Mouse (Mus musculus) lung, embryonic 15.5 days (tissue): Measurements from ENCODE around the gene Nsrp1. TPM values are rescaled to one million over a fixed set of nuclear protein-coding genes. Genes with fewer than 3 reads are reported as not detected.
"Not testable (repeated sequence)": the region's sequence is repeated elsewhere in the genome, so short reads cannot be mapped to it uniquely, and the experiment has no call there.

Experiments
- ATAC-seq: fragments of 200-750 bp; cut with Nextera tagmentation; 2 replicates; pipeline ENCODE4 v1.8.0; 2017; ENCODE audit warnings: moderate number of reproducible peaks, borderline replicate concordance; ENCODE audit not compliant: low FRiP score, low TSS enrichment; ENCODE audit errors: extremely low read depth
- H3K27ac ChIP-seq: fragments of 300-500 bp; sonication (generic); 2 replicates; pipeline ENCODE4 v1.5.1; 2015; ENCODE audit warnings: moderate library complexity, mild to moderate bottlenecking, inconsistent platforms
- H3K27me3 ChIP-seq: fragments of 300-500 bp; sonication (generic); 2 replicates; pipeline ENCODE4 v1.6.1; 2015; ENCODE audit warnings: inconsistent platforms
- H3K36me3 ChIP-seq: fragments of 300-500 bp; sonication (generic); 2 replicates; pipeline ENCODE4 v1.6.1; 2015; ENCODE audit warnings: inconsistent platforms
- H3K4me1 ChIP-seq: fragments of 300-500 bp; sonication (generic); 2 replicates; pipeline ENCODE4 v1.6.1; 2015; ENCODE audit warnings: inconsistent platforms
- H3K4me2 ChIP-seq: fragments of 300-500 bp; sonication (generic); 2 replicates; pipeline ENCODE4 v1.6.1; 2015; ENCODE audit warnings: inconsistent platforms, mild to moderate bottlenecking, moderate library complexity
- H3K4me3 ChIP-seq: fragments of 300-500 bp; sonication (generic); 2 replicates; pipeline ENCODE4 v1.5.1; 2015; ENCODE audit warnings: mild to moderate bottlenecking, inconsistent platforms
- H3K9ac ChIP-seq: fragments of 300-500 bp; sonication (generic); 2 replicates; pipeline ENCODE4 v1.6.1; 2015; ENCODE audit warnings: inconsistent platforms
- H3K9me3 ChIP-seq: fragments of 300-500 bp; sonication (generic); 2 replicates; pipeline ENCODE4 v1.6.1; 2016; ENCODE audit warnings: inconsistent platforms
- WGBS: fragments of 180-500 bp; shearing (Covaris S2); methylation state at CpG from one replicate; pipeline ENCODE4 v1.1.7; 2015; 5-methylcytosine and 5-hydroxymethylcytosine counted together
- polyA plus RNA-seq: library from polyadenylated mRNA; unstranded; fragments of >200 nt; fragmentation: Nextera tagmentation; extraction: Ambion mirVana; gene quantifications from 2 replicates; pipeline ENCODE4 v1.2.1, GENCODE M21; 2015

Nsrp1 gene
- polyA plus RNA-seq, 1 experiment from 2014 or later: 53.6 TPM

GRCm38 (mm10) chr11:77093208-77093607 lies 15.0 kb upstream of the Nsrp1 start:
- no peak overlapping the region for H3K9ac ChIP-seq
- H3K27ac ChIP-seq: no peak overlapping the region
- H3K4me1 ChIP-seq: peaks cover 17% of the 10 kb centered on the region
- no peaks in the 10 kb centered on the region for H3K9me3 ChIP-seq
- peak overlapping the region; percentile 36 for H3K4me3 ChIP-seq
- peak overlapping the region; percentile 56 for H3K4me2 ChIP-seq
- no peak for ATAC-seq
- WGBS: 2% methylated on average over 11 of the region's 11 CpGs
- no peaks in the 10 kb centered on the region for H3K36me3 ChIP-seq
- H3K27me3 ChIP-seq: no peaks in the 10 kb centered on the region

- no peaks in the 10 kb centered on the region for H3K27me3 ChIP-seq
- no peaks in the 10 kb centered on the region for H3K36me3 ChIP-seq
- H3K4me1 ChIP-seq: 0 out of 2 replicates have a peak, but pooled peaks cover 5% of the 10 kb centered on the region
- H3K4me3 ChIP-seq: no peak overlapping the region
- no peaks in the 10 kb centered on the region for H3K9me3 ChIP-seq
- no peak overlapping the region for H3K9ac ChIP-seq
- H3K27ac ChIP-seq: no peak overlapping the region
- WGBS: 27% methylated on average over 2 of the region's 2 CpGs
- no peak for ATAC-seq
- H3K4me2 ChIP-seq: no peak overlapping the region
Observed at GRCm38 (mm10) chr11:77089162-77089561, 10.9 kb upstream of the Nsrp1 start.

GRCm38 (mm10) chr11:77087004-77087403 lies 8.8 kb upstream of the Nsrp1 start:
- no peaks in the 10 kb centered on the region for H3K36me3 ChIP-seq
- H3K9ac ChIP-seq: no peak overlapping the region
- H3K4me1 ChIP-seq: no peaks in the 10 kb centered on the region
- H3K27me3 ChIP-seq: peaks cover 4% of the 10 kb centered on the region; the same call in 1 of the 2 replicates
- no peak for ATAC-seq
- H3K4me2 ChIP-seq: no peak overlapping the region
- 76% methylated on average over 2 of the region's 2 CpGs for WGBS
- no peak overlapping the region for H3K27ac ChIP-seq
- H3K9me3 ChIP-seq: no peaks in the 10 kb centered on the region
- H3K4me3 ChIP-seq: no peak overlapping the region

GRCm38 (mm10) chr11:77084001-77084682 lies 5.9 kb upstream of the Nsrp1 start:
- ATAC-seq: no peak

GRCm38 (mm10) chr11:77079361-77079760 lies 1.1 kb upstream of the Nsrp1 start:
- Histone ChIP-seq H3K36me3 (peaks cover 17% of the 10 kb centered on the region), H3K4me3 (no peak overlapping the region), H3K27ac (no peak overlapping the region), H3K27me3 (peaks cover 9% of the 10 kb centered on the region; the same call in 1 of the 2 replicates), H3K9me3 (no peaks in the 10 kb centered on the region), H3K9ac (no peak overlapping the region), H3K4me2 (no peak overlapping the region), H3K4me1 (peaks cover 6% of the 10 kb centered on the region; the same call in 1 of the 2 replicates)
- no peak for ATAC-seq
- 97% methylated on average over 1 of the region's 1 CpGs for WGBS

More at GRCm38 (mm10) chr11:77084001-77084682, 5.9 kb upstream of the Nsrp1 start:
- peaks cover 9% of the 10 kb centered on the region; the same call in 1 of the 2 replicates for H3K27me3 ChIP-seq
- H3K9ac ChIP-seq: no peak overlapping the region
- H3K4me2 ChIP-seq: no peak overlapping the region
- H3K4me3 ChIP-seq: no peak overlapping the region
- 56% methylated on average over 5 of the region's 5 CpGs for WGBS
- no peaks in the 10 kb centered on the region for H3K4me1 ChIP-seq
- no peaks in the 10 kb centered on the region for H3K9me3 ChIP-seq
- H3K27ac ChIP-seq: no peak overlapping the region
- no peaks in the 10 kb centered on the region for H3K36me3 ChIP-seq

GRCm38 (mm10) chr11:77077792-77078191 lies 443 bp downstream of the Nsrp1 start:
- Histone ChIP-seq H3K9me3 (no peaks in the 10 kb centered on the region), H3K4me2 (peak overlapping the region; percentile 88), H3K36me3 (peaks cover 25% of the 10 kb centered on the region), H3K9ac (peak overlapping the region; percentile 63), H3K4me3 (peak overlapping the region; percentile 77), H3K27ac (peak overlapping the region; percentile 74), H3K4me1 (peaks cover 6% of the 10 kb centered on the region; the same call in 1 of the 2 replicates), H3K27me3 (peaks cover 9% of the 10 kb centered on the region; the same call in 1 of the 2 replicates)
- 1% methylated on average over 16 of the region's 16 CpGs for WGBS
- peak; percentile 19; the same call in 1 of the 2 replicates for ATAC-seq

GRCm38 (mm10) chr11:77077331-77077730 lies 904 bp downstream of the Nsrp1 start:
- H3K27me3 ChIP-seq, H3K9me3 ChIP-seq, ATAC-seq, H3K4me1 ChIP-seq: not testable (repeated sequence)
- Histone ChIP-seq H3K4me3 (peak overlapping the region; percentile 77), H3K36me3 (peaks cover 27% of the 10 kb centered on the region), H3K9ac (peak overlapping the region; percentile 63), H3K4me2 (peak overlapping the region; percentile 88), H3K27ac (peak overlapping the region; percentile 74; the same call in 1 of the 2 replicates)
- 34% methylated on average over 4 of the region's 4 CpGs for WGBS

GRCm38 (mm10) chr11:77070721-77071120 lies 7.5 kb downstream of the Nsrp1 start:
- no peaks in the 10 kb centered on the region for H3K27me3 ChIP-seq
- no peaks in the 10 kb centered on the region for H3K9me3 ChIP-seq
- H3K27ac ChIP-seq: no peak overlapping the region
- WGBS: 58% methylated on average over 4 of the region's 4 CpGs
- ATAC-seq: no peak
- H3K36me3 ChIP-seq: peaks cover 29% of the 10 kb centered on the region
- H3K4me3 ChIP-seq: no peak overlapping the region
- H3K9ac ChIP-seq: no peak overlapping the region
- H3K4me1 ChIP-seq: peaks cover 14% of the 10 kb centered on the region
- no peak overlapping the region for H3K4me2 ChIP-seq

- Histone ChIP-seq H3K27ac (no peak overlapping the region), H3K36me3 (peaks cover 13% of the 10 kb centered on the region), H3K9ac (no peak overlapping the region), H3K27me3 (no peaks in the 10 kb centered on the region), H3K4me2 (no peak overlapping the region), H3K4me1 (peaks cover 14% of the 10 kb centered on the region), H3K4me3 (no peak overlapping the region), H3K9me3 (no peaks in the 10 kb centered on the region)
- ATAC-seq: no peak
- 74% methylated on average over 4 of the region's 4 CpGs for WGBS
Observed at GRCm38 (mm10) chr11:77068825-77069224, 9.4 kb downstream of the Nsrp1 start.

- WGBS: 79% methylated on average over 2 of the region's 2 CpGs
- H3K4me2 ChIP-seq: no peak overlapping the region
- no peak overlapping the region for H3K27ac ChIP-seq
- no peak overlapping the region for H3K4me3 ChIP-seq
- no peaks in the 10 kb centered on the region for H3K9me3 ChIP-seq
- no peak overlapping the region for H3K9ac ChIP-seq
- no peak for ATAC-seq
- peaks cover 4% of the 10 kb centered on the region; the same call in 1 of the 2 replicates for H3K4me1 ChIP-seq
- H3K27me3 ChIP-seq: no peaks in the 10 kb centered on the region
- no peaks in the 10 kb centered on the region for H3K36me3 ChIP-seq
Observed at GRCm38 (mm10) chr11:77063406-77063805, 14.8 kb downstream of the Nsrp1 start.

GRCm38 (mm10) chr11:77061951-77062350 lies 16.3 kb downstream of the Nsrp1 start:
- Histone ChIP-seq H3K4me1 (peaks cover 4% of the 10 kb centered on the region; the same call in 1 of the 2 replicates), H3K36me3 (no peaks in the 10 kb centered on the region), H3K9ac (no peak overlapping the region), H3K27me3 (no peaks in the 10 kb centered on the region), H3K4me3 (no peak overlapping the region), H3K4me2 (no peak overlapping the region), H3K9me3 (no peaks in the 10 kb centered on the region), H3K27ac (no peak overlapping the region)
- 55% methylated on average over 5 of the region's 5 CpGs for WGBS
- no peak for ATAC-seq

GRCm38 (mm10) chr11:77042816-77043215 lies 35.4 kb downstream of the Nsrp1 start:
- Histone ChIP-seq H3K4me1 (no peaks in the 10 kb centered on the region), H3K9ac (no peak overlapping the region), H3K36me3 (peaks cover 22% of the 10 kb centered on the region), H3K27me3 (no peaks in the 10 kb centered on the region), H3K9me3 (no peaks in the 10 kb centered on the region), H3K4me2 (no peak overlapping the region), H3K4me3 (no peak overlapping the region), H3K27ac (no peak overlapping the region)
- no peak for ATAC-seq
- 77% methylated on average over 2 of the region's 2 CpGs for WGBS
